ENCODE assay signal across 30 mouse cellular contexts in genomic region chr4:56262589-56262988, GRCm38 (mm10).
"Had no signal": no experiment of that assay in that cellular context is flagged by ENCODE, and none has a peak within 500 bp of the region (broad histone marks: within the 10 kb centered on the region; RNA-seq: fewer than 3 reads in every experiment).

No protein-coding gene starts in this region.

- H3K27ac ChIP-seq: left cerebral cortex, adult 2 months; limb, embryonic 10.5 days; limb, embryonic 12.5 days; limb, embryonic 13.5 days; limb, embryonic 15.5 days; liver, embryonic 12.5 days; liver, embryonic 13.5 days; liver, embryonic 14.5 days; liver, embryonic 15.5 days; lung, embryonic 15.5 days; macrophage; midbrain, embryonic 10.5 days; midbrain, embryonic 12.5 days; midbrain, embryonic 13.5 days; midbrain, embryonic 15.5 days; neural tube, embryonic 12.5 days had no signal

- H3K4me1 ChIP-seq: liver, embryonic 12.5 days; liver, embryonic 13.5 days; liver, embryonic 15.5 days; lung, embryonic 15.5 days; megakaryocyte, embryonic 14.5 days; midbrain, embryonic 10.5 days; midbrain, embryonic 12.5 days; midbrain, embryonic 13.5 days; midbrain, embryonic 15.5 days; neural tube, embryonic 12.5 days had no signal

- ATAC-seq: liver, embryonic 12.5 days; midbrain, embryonic 13.5 days; midbrain, embryonic 15.5 days; midbrain, embryonic 16.5 days had no signal

- H3K27me3 ChIP-seq: limb, embryonic 12.5 days; limb, embryonic 13.5 days; liver, embryonic 12.5 days; liver, embryonic 13.5 days; liver, embryonic 15.5 days; lung, embryonic 15.5 days; megakaryocyte, embryonic 14.5 days; midbrain, embryonic 12.5 days; midbrain, embryonic 13.5 days; midbrain, embryonic 15.5 days; neural tube, embryonic 12.5 days had no signal

- H3K4me2 ChIP-seq: limb, embryonic 12.5 days; limb, embryonic 13.5 days; limb, embryonic 15.5 days; liver, embryonic 11.5 days; liver, embryonic 12.5 days; liver, embryonic 13.5 days; liver, embryonic 15.5 days; lung, embryonic 14.5 days; lung, embryonic 15.5 days; midbrain, embryonic 11.5 days; midbrain, embryonic 12.5 days; midbrain, embryonic 13.5 days; midbrain, embryonic 15.5 days; neural tube, embryonic 12.5 days had no signal

- H3K36me3 ChIP-seq: limb, embryonic 10.5 days; limb, embryonic 12.5 days; limb, embryonic 13.5 days; limb, embryonic 15.5 days; liver, embryonic 12.5 days; liver, embryonic 13.5 days; liver, embryonic 15.5 days; lung, embryonic 15.5 days; midbrain, embryonic 10.5 days; midbrain, embryonic 12.5 days; midbrain, embryonic 13.5 days; midbrain, embryonic 15.5 days; neural tube, embryonic 12.5 days had no signal

- H3K9me3 ChIP-seq: limb, embryonic 10.5 days; limb, embryonic 12.5 days; limb, embryonic 13.5 days; limb, embryonic 15.5 days; liver, embryonic 12.5 days; liver, embryonic 13.5 days; liver, embryonic 15.5 days; lung, embryonic 15.5 days; midbrain, embryonic 10.5 days; midbrain, embryonic 12.5 days; midbrain, embryonic 13.5 days; midbrain, embryonic 15.5 days; neural tube, embryonic 12.5 days had no signal

- DNase-seq: left cerebral cortex, postnatal 4 days; liver; liver, embryonic 13.5 days; liver, postnatal 0 days; lung, adult 18-20 months; lung, embryonic 14.5 days; lung, postnatal 10 days; lung, postnatal 14 days; lung, postnatal 36 days; midbrain, embryonic 14.5 days had no signal

- H3K4me3 ChIP-seq: left cerebral cortex, adult 2 months; limb, embryonic 10.5 days; limb, embryonic 12.5 days; limb, embryonic 13.5 days; limb, embryonic 15.5 days; liver, embryonic 12.5 days; liver, embryonic 13.5 days; liver, embryonic 15.5 days; lung, embryonic 15.5 days; megakaryocyte, embryonic 14.5 days; midbrain, embryonic 10.5 days; midbrain, embryonic 12.5 days; midbrain, embryonic 13.5 days; midbrain, embryonic 15.5 days; myocyte; neural tube, embryonic 12.5 days had no signal

- H3K9ac ChIP-seq: limb, embryonic 12.5 days; limb, embryonic 13.5 days; limb, embryonic 15.5 days; liver, embryonic 12.5 days; liver, embryonic 13.5 days; liver, embryonic 14.5 days; liver, embryonic 15.5 days; liver, postnatal 0 days; lung, embryonic 14.5 days; lung, embryonic 15.5 days; midbrain, embryonic 12.5 days; midbrain, embryonic 13.5 days; midbrain, embryonic 15.5 days; neural tube, embryonic 12.5 days had no signal
